Mouse (Mus musculus) limb, embryonic 14.5 days (tissue): ENCODE data around the gene Ctsq. TPM values are rescaled to one million over a fixed set of nuclear protein-coding genes. Genes with fewer than 3 reads are reported as not detected.

Source experiments
- polyA plus RNA-seq, 2 experiments: library from polyadenylated mRNA; depleted of rRNA in 1 of 2; stranded (reverse) in 1 of 2; unstranded in 1 of 2; fragments of >200 nt; fragmentation: Nextera tagmentation in 1 of 2; extraction: Ambion mirVana in 1 of 2; gene quantifications; 2 replicates each; pipeline versions ENCODE4 v1.2.1 to v1.2.3; 2012 to 2014

The Ctsq gene
- polyA plus RNA-seq, 2 experiments: not detected

Other genes starting within 250 kb of the Ctsq start
- not detected in 2 replicates for gene Ctsll3, start 237.8 kb downstream of the Ctsq start, polyA plus RNA-seq (2012; rRNA removed)
- gene Ctsll3, start 237.8 kb downstream of the Ctsq start, polyA plus RNA-seq (2014; fragmentation: Nextera tagmentation; extraction: Ambion mirVana): 0.45 TPM in 1 of 2 replicates, not detected in the other
- gene 4930486L24Rik, start 176.2 kb downstream of the Ctsq start, polyA plus RNA-seq (2012; rRNA removed): 0.12 TPM in 1 of 2 replicates, not detected in the other
- gene 4930486L24Rik, start 176.2 kb downstream of the Ctsq start, polyA plus RNA-seq (2014; fragmentation: Nextera tagmentation; extraction: Ambion mirVana): not detected in 2 replicates
- gene Gm49392, start 143.7 kb downstream of the Ctsq start, polyA plus RNA-seq (2012; rRNA removed): 0.24 TPM in 1 of 2 replicates, not detected in the other
- gene Gm49392, start 143.7 kb downstream of the Ctsq start, polyA plus RNA-seq (2014; fragmentation: Nextera tagmentation; extraction: Ambion mirVana): 0.36 TPM in 2 replicates
- gene Ctla2b, start 143.2 kb downstream of the Ctsq start, polyA plus RNA-seq (2012; rRNA removed): 3.1 and 3.5 TPM in 2 replicates
- 3.8 and 4.1 TPM in 2 replicates for gene Ctla2b, start 143.2 kb downstream of the Ctsq start, polyA plus RNA-seq (2014; fragmentation: Nextera tagmentation; extraction: Ambion mirVana)
- 1.2 and 1.5 TPM in 2 replicates for gene Tpbpb, start 135.8 kb downstream of the Ctsq start, polyA plus RNA-seq (2012; rRNA removed)
- not detected in 2 replicates for gene Tpbpb, start 135.8 kb downstream of the Ctsq start, polyA plus RNA-seq (2014; fragmentation: Nextera tagmentation; extraction: Ambion mirVana)
- gene Gm49393, start 105.0 kb downstream of the Ctsq start, polyA plus RNA-seq (2012; rRNA removed): not detected in 2 replicates
- not detected in 2 replicates for gene Gm49393, start 105.0 kb downstream of the Ctsq start, polyA plus RNA-seq (2014; fragmentation: Nextera tagmentation; extraction: Ambion mirVana)
- gene Gm49391, start 104.1 kb downstream of the Ctsq start, polyA plus RNA-seq (2012; rRNA removed): 4.0 and 4.6 TPM in 2 replicates
- gene Gm49391, start 104.1 kb downstream of the Ctsq start, polyA plus RNA-seq (2014; fragmentation: Nextera tagmentation; extraction: Ambion mirVana): 1.6 and 3.5 TPM in 2 replicates
- gene Ctla2a, start 104.0 kb downstream of the Ctsq start, polyA plus RNA-seq (2012; rRNA removed): 11.2 and 18.4 TPM in 2 replicates
- gene Ctla2a, start 104.0 kb downstream of the Ctsq start, polyA plus RNA-seq (2014; fragmentation: Nextera tagmentation; extraction: Ambion mirVana): 26.3 and 30.2 TPM in 2 replicates
- gene Tpbpa, start 98.6 kb downstream of the Ctsq start, polyA plus RNA-seq (2012; rRNA removed): 4.8 and 5.4 TPM in 2 replicates
- gene Tpbpa, start 98.6 kb downstream of the Ctsq start, polyA plus RNA-seq (2014; fragmentation: Nextera tagmentation; extraction: Ambion mirVana): not detected in 2 replicates
- 1.1 and 1.3 TPM in 2 replicates for gene Ctsj, start 34.7 kb downstream of the Ctsq start, polyA plus RNA-seq (2012; rRNA removed)
- not detected in 2 replicates for gene Ctsj, start 34.7 kb downstream of the Ctsq start, polyA plus RNA-seq (2014; fragmentation: Nextera tagmentation; extraction: Ambion mirVana)
- gene Ctsr, start 123.6 kb upstream of the Ctsq start, polyA plus RNA-seq (2012; rRNA removed): 0.06 and 0.16 TPM in 2 replicates
- not detected in 2 replicates for gene Ctsr, start 123.6 kb upstream of the Ctsq start, polyA plus RNA-seq (2014; fragmentation: Nextera tagmentation; extraction: Ambion mirVana)
- not detected in 2 replicates for gene Cts6, start 162.8 kb upstream of the Ctsq start, polyA plus RNA-seq (2012; rRNA removed)
- not detected in 2 replicates for gene Cts6, start 162.8 kb upstream of the Ctsq start, polyA plus RNA-seq (2014; fragmentation: Nextera tagmentation; extraction: Ambion mirVana)
- gene Cts8, start 214.7 kb upstream of the Ctsq start, polyA plus RNA-seq (2012; rRNA removed): not detected in 2 replicates
- not detected in 2 replicates for gene Cts8, start 214.7 kb upstream of the Ctsq start, polyA plus RNA-seq (2014; fragmentation: Nextera tagmentation; extraction: Ambion mirVana)
- gene Gm49398, start 248.2 kb upstream of the Ctsq start, polyA plus RNA-seq (2012; rRNA removed): not detected in 2 replicates
- gene Gm49398, start 248.2 kb upstream of the Ctsq start, polyA plus RNA-seq (2014; fragmentation: Nextera tagmentation; extraction: Ambion mirVana): not detected in 2 replicates